Mouse (Mus musculus) heart, postnatal 0 days (tissue): ENCODE results near the gene Mgarp.

Experiments
- CTCF ChIP-seq: IDR thresholded peaks from 2 replicates; pipeline ENCODE4 v1.5.1; 2016; ENCODE audit warnings: antibody characterized with exemption, control low read depth, low read depth
- EP300 ChIP-seq: IDR thresholded peaks from 2 replicates; pipeline ENCODE4 v1.6.1; 2016; ENCODE audit warnings: antibody characterized with exemption, low read depth

DNA sequence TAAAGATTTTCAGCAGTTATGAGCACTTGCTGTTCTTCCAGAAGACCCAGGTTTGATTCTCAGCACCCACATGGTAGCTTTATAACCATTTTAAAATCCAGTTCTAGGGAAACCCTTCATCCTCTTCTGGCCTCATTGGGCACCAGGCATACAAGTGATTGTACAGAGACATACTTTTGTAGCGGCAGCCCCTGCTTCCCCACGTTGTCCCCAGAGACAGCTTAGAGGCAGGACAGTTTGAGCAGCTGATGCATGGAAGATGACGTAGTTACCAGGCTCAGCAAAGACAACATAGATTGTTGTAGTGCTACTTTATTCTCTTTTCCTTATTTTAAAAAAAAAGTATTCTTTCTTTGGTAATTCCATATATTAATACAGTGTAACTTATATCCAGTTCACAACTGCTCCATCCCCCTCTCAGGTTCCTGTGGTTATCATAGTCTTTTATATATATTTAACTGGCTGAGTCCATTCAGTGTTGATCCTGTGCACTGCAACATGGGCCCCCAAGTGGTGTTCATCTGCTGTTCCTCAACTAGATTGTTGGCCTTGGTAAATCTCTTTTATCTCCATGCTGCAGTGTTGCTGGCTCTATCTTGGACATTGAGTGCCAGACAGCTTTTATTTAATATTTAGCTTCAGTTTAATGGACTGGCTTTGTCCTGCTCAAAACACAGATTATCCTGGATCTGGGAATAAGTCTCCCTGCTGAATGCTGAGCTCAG lies 38.5 kb upstream of the Mgarp start:
- TF ChIP-seq CTCF (no peak), EP300 (no peak)
